Mouse (Mus musculus): Measurements from ENCODE around the gene Pam16. TPM values are rescaled to one million over a fixed set of nuclear protein-coding genes. Genes with fewer than 3 reads are reported as not detected.
"Not testable (repeated sequence)": the region's sequence is repeated elsewhere in the genome, so short reads cannot be mapped to it uniquely, and the experiment has no call there.

Pam16 gene
- polyA plus RNA-seq, 1 experiment from 2014 or later = 99.1 TPM

GRCm38 (mm10) chr16:4584438-4584837, 40.4 kb downstream of the Pam16 start:
- H3K4me3 ChIP-seq (ENCODE audit: low read depth, low read length) = no peak overlapping the region
- no peak overlapping the region for H3K4me2 ChIP-seq
- 73% methylated on average over 5 of the region's 5 CpGs for WGBS
- DNase-seq (ENCODE audit: low spot score, missing footprints) (peak; percentile 44), ATAC-seq (ENCODE audit: low FRiP score) (no peak)
- H3K27ac ChIP-seq (ENCODE audit: low read depth, low read length) = no peak overlapping the region
- no peak overlapping the region for H3K9ac ChIP-seq (ENCODE audit: low read length)
- no peaks in the 10 kb centered on the region for H3K36me3 ChIP-seq (ENCODE audit: control insufficient read depth, insufficient read depth, low read length)
- peaks cover 13% of the 10 kb centered on the region for H3K4me1 ChIP-seq (ENCODE audit: control insufficient read depth, insufficient read depth, low read length)
- no peaks in the 10 kb centered on the region for H3K9me3 ChIP-seq (ENCODE audit: control insufficient read depth, low read length)
- no peaks in the 10 kb centered on the region for H3K27me3 ChIP-seq (ENCODE audit: control insufficient read depth, insufficient read depth, low read length)

GRCm38 (mm10) chr16:4583807-4584206, 41.0 kb downstream of the Pam16 start:
- Histone ChIP-seq H3K4me2 (no peak overlapping the region), H3K4me1 (ENCODE audit: control insufficient read depth, insufficient read depth, low read length) (peaks cover 13% of the 10 kb centered on the region), H3K4me3 (ENCODE audit: low read depth, low read length) (no peak overlapping the region), H3K9ac (ENCODE audit: low read length) (no peak overlapping the region), H3K27me3 (ENCODE audit: control insufficient read depth, insufficient read depth, low read length) (no peaks in the 10 kb centered on the region), H3K27ac (ENCODE audit: low read depth, low read length) (no peak overlapping the region), H3K9me3 (ENCODE audit: control insufficient read depth, low read length) (no peaks in the 10 kb centered on the region), H3K36me3 (ENCODE audit: control insufficient read depth, insufficient read depth, low read length) (no peaks in the 10 kb centered on the region)
- ATAC-seq (ENCODE audit: low FRiP score) (no peak), DNase-seq (ENCODE audit: low spot score, missing footprints) (no peak)
- 83% methylated on average over 3 of the region's 3 CpGs for WGBS

DNA sequence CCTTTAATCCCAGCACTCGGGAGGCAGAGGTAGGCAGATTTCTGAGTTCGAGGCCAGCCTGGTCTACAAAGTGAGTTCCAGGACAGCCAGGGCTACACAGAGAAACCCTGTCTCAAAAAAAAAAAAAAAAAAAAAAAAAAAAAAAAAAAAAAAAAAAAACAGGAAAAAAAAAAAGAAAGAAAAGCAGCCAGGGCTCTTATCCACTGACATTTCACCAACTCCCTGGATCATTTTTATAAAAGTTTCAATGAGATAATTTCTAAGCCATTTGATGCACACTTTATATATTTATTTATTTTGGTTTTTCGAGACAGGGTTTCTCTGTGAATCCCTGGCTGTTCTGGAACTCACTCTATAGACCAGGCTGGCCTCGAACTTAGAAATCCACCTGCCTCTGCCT, 43.6 kb downstream of the Pam16 start:
- not testable (repeated sequence) for H3K9me3 ChIP-seq (ENCODE audit: control insufficient read depth, low read length); H3K4me3 ChIP-seq (ENCODE audit: low read depth, low read length); H3K27me3 ChIP-seq (ENCODE audit: control insufficient read depth, insufficient read depth, low read length); H3K36me3 ChIP-seq (ENCODE audit: control insufficient read depth, insufficient read depth, low read length); H3K27ac ChIP-seq (ENCODE audit: low read depth, low read length); H3K9ac ChIP-seq (ENCODE audit: low read length); H3K4me1 ChIP-seq (ENCODE audit: control insufficient read depth, insufficient read depth, low read length); ATAC-seq (ENCODE audit: low FRiP score); H3K4me2 ChIP-seq; DNase-seq (ENCODE audit: low spot score, missing footprints)
- 81% methylated on average over 4 of the region's 4 CpGs for WGBS

DNA sequence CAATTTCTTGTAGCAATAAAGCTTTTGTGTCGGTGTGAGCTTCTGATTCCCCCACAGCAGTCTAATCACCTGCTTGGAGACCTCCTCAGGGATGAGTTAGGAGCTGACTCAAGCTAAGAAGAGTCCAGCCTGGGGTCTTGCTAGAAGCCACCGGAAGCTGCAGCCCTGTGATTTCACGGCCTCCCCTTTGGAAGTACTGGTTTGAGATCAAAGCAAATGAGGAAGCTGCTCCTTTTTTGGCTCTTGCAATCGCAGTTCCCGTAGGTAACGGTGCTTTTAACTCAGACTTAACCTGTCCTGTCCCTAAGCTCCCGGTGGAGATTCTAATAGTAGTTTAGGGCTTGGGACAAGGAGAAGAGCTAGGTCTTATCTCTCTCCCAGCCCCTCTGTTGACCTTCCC, 46.2 kb downstream of the Pam16 start:
- no peak for ATAC-seq (ENCODE audit: low FRiP score)
- Histone ChIP-seq H3K27me3 (ENCODE audit: control insufficient read depth, insufficient read depth, low read length) (no peaks in the 10 kb centered on the region), H3K4me2 (no peak overlapping the region), H3K9me3 (ENCODE audit: control insufficient read depth, low read length) (no peaks in the 10 kb centered on the region), H3K36me3 (ENCODE audit: control insufficient read depth, insufficient read depth, low read length) (no peaks in the 10 kb centered on the region), H3K4me1 (ENCODE audit: control insufficient read depth, insufficient read depth, low read length) (no peaks in the 10 kb centered on the region), H3K4me3 (ENCODE audit: low read depth, low read length) (no peak overlapping the region), H3K27ac (ENCODE audit: low read depth, low read length) (no peak overlapping the region), H3K9ac (ENCODE audit: low read length) (no peak overlapping the region)
- peak; percentile 53 for DNase-seq (ENCODE audit: low spot score, missing footprints)
- WGBS = 85% methylated on average over 7 of the region's 7 CpGs

- Histone ChIP-seq H3K9me3 (ENCODE audit: control insufficient read depth, low read length) (no peaks in the 10 kb centered on the region), H3K27ac (ENCODE audit: low read depth, low read length) (no peak overlapping the region), H3K27me3 (ENCODE audit: control insufficient read depth, insufficient read depth, low read length) (no peaks in the 10 kb centered on the region), H3K4me2 (no peak overlapping the region), H3K36me3 (ENCODE audit: control insufficient read depth, insufficient read depth, low read length) (no peaks in the 10 kb centered on the region), H3K9ac (ENCODE audit: low read length) (no peak overlapping the region), H3K4me1 (ENCODE audit: control insufficient read depth, insufficient read depth, low read length) (no peaks in the 10 kb centered on the region), H3K4me3 (ENCODE audit: low read depth, low read length) (no peak overlapping the region)
- 56% methylated on average over 2 of the region's 2 CpGs for WGBS
- DNase-seq (ENCODE audit: low spot score, missing footprints) (no peak), ATAC-seq (ENCODE audit: low FRiP score) (no peak)
Observed at GRCm38 (mm10) chr16:4576873-4577272, 47.9 kb downstream of the Pam16 start.

DNA sequence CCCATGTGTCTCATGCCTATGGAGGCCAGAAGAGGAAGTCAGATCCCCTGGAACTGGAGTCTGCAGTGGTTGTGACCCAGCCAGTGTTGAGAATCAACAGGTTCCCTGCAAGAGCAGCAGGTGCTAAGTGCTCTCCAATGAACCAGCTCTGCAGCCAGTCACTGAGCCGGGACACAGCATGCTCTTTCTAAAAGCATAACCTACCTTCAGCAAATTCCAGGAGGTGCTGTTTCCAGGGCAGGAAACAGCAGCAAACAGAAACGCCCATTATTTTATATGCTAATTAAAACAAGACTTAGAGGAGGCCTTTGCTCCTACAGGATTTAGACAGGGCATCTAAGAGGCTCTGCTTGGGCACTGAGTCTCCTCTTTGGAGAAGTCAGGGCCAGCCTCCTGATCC, 48.8 kb downstream of the Pam16 start:
- no peak overlapping the region for H3K4me3 ChIP-seq (ENCODE audit: low read depth, low read length)
- no peaks in the 10 kb centered on the region for H3K9me3 ChIP-seq (ENCODE audit: control insufficient read depth, low read length)
- H3K27ac ChIP-seq (ENCODE audit: low read depth, low read length) = no peak overlapping the region
- no peak for ATAC-seq (ENCODE audit: low FRiP score)
- H3K27me3 ChIP-seq (ENCODE audit: control insufficient read depth, insufficient read depth, low read length) = no peaks in the 10 kb centered on the region
- no peak overlapping the region for H3K9ac ChIP-seq (ENCODE audit: low read length)
- no peaks in the 10 kb centered on the region for H3K4me1 ChIP-seq (ENCODE audit: control insufficient read depth, insufficient read depth, low read length)
- no peak overlapping the region for H3K4me2 ChIP-seq
- H3K36me3 ChIP-seq (ENCODE audit: control insufficient read depth, insufficient read depth, low read length) = no peaks in the 10 kb centered on the region
- DNase-seq (ENCODE audit: low spot score, missing footprints) = peak; percentile 64
- 50% methylated on average over 2 of the region's 2 CpGs for WGBS

DNA sequence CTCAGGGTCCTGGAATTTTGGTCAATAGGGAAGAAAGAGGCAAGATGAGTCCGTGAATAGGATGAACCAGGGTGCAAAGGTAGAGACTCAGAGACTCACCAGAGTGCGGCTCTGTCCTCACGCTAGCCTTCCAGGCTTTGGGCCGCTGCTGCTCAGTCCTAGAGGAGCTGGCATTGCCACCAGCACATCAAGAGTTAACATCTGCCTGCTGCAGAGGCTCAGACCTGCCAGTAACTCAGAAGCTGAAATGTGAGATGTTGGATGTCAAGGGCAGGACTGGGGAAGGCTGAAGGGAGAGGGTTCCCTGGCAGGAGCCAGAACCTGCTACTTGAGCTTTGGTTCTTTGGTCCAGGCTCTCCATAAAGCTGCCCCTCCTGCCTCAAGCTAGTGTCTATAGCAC, 54.1 kb downstream of the Pam16 start:
- Histone ChIP-seq H3K9me3 (ENCODE audit: control insufficient read depth, low read length) (no peaks in the 10 kb centered on the region), H3K9ac (ENCODE audit: low read length) (no peak overlapping the region), H3K27ac (ENCODE audit: low read depth, low read length) (no peak overlapping the region), H3K36me3 (ENCODE audit: control insufficient read depth, insufficient read depth, low read length) (no peaks in the 10 kb centered on the region), H3K4me1 (ENCODE audit: control insufficient read depth, insufficient read depth, low read length) (no peaks in the 10 kb centered on the region), H3K4me3 (ENCODE audit: low read depth, low read length) (no peak overlapping the region), H3K4me2 (no peak overlapping the region), H3K27me3 (ENCODE audit: control insufficient read depth, insufficient read depth, low read length) (no peaks in the 10 kb centered on the region)
- ATAC-seq (ENCODE audit: low FRiP score) (no peak), DNase-seq (ENCODE audit: low spot score, missing footprints) (no peak)
- WGBS = 58% methylated on average over 4 of the region's 4 CpGs

DNA sequence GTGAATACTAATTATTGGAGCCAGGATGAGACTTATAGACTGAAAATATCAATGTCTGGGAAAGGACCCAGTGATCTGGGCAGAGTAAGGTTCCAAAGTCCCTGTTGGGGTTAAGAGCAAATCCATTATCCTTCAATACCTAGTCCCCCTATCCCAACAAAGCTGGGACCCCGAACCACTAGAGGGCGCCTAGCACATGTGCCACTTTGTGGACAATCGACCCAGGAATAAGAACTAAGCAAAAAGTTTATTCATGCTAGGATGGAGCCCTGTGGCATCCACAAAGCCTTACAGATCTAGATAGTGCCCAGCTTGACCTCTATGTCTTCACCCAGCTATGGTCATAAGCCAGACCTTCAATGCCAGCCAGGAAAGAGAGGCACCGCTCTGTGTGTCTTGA, 56.9 kb downstream of the Pam16 start:
- H3K36me3 ChIP-seq (ENCODE audit: control insufficient read depth, insufficient read depth, low read length) = no peaks in the 10 kb centered on the region
- 14% methylated on average over 4 of the region's 4 CpGs for WGBS

More for the DNA sequence above, 56.9 kb downstream of the Pam16 start:
- DNase-seq (ENCODE audit: low spot score, missing footprints) (peak; percentile 98), ATAC-seq (ENCODE audit: low FRiP score) (peak; percentile 46)
- Histone ChIP-seq H3K9me3 (ENCODE audit: control insufficient read depth, low read length) (no peaks in the 10 kb centered on the region), H3K27ac (ENCODE audit: low read depth, low read length) (no peak overlapping the region), H3K9ac (ENCODE audit: low read length) (no peak overlapping the region), H3K4me3 (ENCODE audit: low read depth, low read length) (no peak overlapping the region), H3K4me1 (ENCODE audit: control insufficient read depth, insufficient read depth, low read length) (no peaks in the 10 kb centered on the region), H3K4me2 (no peak overlapping the region), H3K27me3 (ENCODE audit: control insufficient read depth, insufficient read depth, low read length) (no peaks in the 10 kb centered on the region)

Measured in midbrain, embryonic 11.5 days (tissue).